Mouse (Mus musculus) heart, adult 2 months (tissue): ENCODE results near the gene Hsbp1.

Source experiments
- CTCF ChIP-seq: fragments of 200-600 bp; IDR thresholded peaks from 2 replicates; pipeline ENCODE4 v1.8.1; 2022; ENCODE audit warnings: antibody characterized with exemption, mild to moderate bottlenecking, moderate library complexity
- POLR2A ChIP-seq: fragments of 200-500 bp; IDR thresholded peaks from 2 replicates; pipeline ENCODE4 v1.6.1; 2011; ENCODE audit warnings: mild to moderate bottlenecking, low read depth, low read length, control low read depth; ENCODE audit not compliant: insufficient read depth

GRCm38 (mm10) chr8:119394524-119395026 is 50.3 kb downstream of the Hsbp1 start, which contains the start of gene Mlycd:
- no peak for TF ChIP-seq CTCF
- TF ChIP-seq POLR2A: peak; percentile 83; the same call in 1 of the 2 replicates
